Mouse (Mus musculus): ENCODE measurements around the gene Traf3. TPM values are rescaled to one million over a fixed set of nuclear protein-coding genes. Genes with fewer than 3 reads are reported as not detected.

The Traf3 gene
- total RNA-seq, 2 experiments from 2014 or later: 20.6 to 26.6 TPM

DNA sequence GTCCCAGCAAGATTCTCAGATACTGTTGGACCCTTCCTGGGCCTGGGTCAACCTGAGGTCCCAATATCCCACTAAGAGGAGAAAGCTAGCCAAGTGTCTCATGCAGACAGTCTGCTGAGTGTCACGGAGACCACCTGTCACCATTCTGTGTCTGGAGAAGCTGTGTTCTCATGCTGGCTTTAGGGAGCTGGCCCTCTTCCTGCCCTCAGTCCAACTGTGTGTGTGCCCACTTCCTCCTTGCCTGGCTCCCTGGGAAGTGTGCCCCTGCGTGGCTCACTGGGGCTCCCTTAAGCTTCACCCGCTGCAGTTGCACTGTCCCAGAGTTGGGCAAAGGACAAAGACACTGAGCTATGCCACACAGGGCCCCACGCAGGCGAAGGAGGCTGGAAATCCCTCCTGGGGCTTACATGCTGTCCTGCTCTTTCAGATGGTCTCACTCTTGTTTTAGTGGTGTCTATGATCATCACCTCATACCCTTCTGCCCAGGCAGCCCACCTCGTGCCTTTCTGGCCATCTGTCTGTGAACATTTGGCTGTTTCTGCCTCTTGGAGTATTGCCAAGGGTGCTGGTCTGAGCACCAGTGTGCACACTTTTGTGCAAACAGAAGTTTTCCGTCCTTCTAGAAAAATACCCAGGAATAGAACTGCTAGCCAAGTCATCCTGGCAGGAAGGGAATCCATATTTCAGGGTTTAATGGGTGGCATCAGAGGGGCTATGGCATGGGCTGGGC is 13.0 kb upstream of the Traf3 start:
- no peak for DNase-seq

- no peak for DNase-seq
These were observed 12.2 kb upstream of the Traf3 start for GRCm38 (mm10) chr12:111153946-111154345.

DNA sequence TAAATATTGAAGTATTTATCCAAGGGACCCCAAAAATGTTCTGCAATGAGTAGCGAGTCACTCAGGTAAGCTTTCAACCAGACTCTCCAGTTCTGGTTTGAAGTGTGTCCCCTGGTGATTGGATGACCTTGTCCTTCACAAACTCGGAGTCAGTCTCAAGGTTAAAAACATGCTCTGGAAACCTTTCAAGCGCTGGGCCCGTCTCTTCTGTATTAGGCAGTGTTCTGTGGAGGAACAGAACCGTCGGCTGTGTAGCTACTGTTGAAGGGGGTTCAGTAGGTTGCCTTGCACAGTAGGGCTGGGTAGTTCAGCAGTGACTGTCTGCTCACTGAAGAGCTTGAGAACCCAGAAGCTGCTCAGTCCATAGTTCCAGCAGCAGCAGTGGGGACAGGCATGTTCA is 11.5 kb upstream of the Traf3 start:
- no peak for DNase-seq

DNA sequence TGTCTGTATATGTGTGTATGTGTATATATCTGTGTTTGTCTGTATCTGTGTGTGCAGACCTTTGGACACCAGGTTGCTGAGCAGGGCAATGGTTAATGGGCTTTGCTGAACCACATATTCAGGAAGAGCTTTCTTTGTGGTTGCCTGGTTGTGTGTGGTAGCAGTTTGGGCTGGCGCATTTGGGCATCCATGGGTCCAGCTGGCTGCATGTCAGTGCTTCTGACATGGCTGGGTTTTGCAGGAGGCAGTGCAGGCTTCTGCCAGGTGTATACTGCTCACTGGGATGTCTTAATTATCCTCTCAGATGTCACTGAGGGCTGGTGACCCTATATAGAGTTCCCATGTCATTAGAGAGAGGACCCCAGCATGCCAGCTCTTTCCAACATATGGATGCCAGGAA is 10.4 kb upstream of the Traf3 start:
- no peak for DNase-seq

- DNase-seq: peak; percentile 29
These were observed 6.3 kb upstream of the Traf3 start for GRCm38 (mm10) chr12:111159659-111160428.

DNA sequence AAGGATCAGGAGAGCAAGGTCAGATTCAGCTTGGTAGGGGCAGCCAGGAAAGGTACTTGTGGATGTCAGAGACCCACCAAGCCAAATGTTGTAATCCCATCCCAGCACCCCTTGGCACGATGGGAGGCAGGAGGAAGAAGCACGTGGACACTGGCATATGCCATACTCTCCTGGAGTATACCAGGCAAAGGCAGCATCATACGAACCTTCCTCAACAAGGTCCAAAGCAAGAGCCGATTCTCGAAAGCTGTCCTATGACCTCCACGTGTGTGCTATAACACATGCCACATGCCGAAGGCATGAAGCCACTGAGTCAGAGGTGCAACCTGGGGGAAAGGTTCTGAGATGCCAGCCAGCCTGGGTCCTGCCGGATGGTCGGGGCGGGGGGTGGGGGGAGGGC is 5.3 kb upstream of the Traf3 start:
- DNase-seq: no peak

DNA sequence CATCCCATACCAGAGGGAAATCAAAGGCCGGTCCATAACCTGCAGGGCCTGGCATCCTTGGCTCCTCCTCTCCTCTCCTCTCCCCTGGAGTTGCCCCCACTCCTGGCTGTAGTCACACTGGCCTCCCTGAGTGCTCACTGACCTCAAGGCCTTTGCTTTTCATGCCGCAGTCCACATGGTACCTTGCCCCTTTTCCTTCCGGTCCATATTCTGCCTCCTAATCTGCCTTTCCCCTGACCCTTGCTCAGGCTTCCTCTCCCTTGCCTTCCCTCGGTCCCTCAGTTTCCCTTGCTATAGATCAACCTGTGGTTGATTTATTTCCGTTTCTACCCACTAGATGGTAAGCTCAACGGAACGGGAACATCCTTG is 4.2 kb upstream of the Traf3 start:
- no peak for DNase-seq

DNA sequence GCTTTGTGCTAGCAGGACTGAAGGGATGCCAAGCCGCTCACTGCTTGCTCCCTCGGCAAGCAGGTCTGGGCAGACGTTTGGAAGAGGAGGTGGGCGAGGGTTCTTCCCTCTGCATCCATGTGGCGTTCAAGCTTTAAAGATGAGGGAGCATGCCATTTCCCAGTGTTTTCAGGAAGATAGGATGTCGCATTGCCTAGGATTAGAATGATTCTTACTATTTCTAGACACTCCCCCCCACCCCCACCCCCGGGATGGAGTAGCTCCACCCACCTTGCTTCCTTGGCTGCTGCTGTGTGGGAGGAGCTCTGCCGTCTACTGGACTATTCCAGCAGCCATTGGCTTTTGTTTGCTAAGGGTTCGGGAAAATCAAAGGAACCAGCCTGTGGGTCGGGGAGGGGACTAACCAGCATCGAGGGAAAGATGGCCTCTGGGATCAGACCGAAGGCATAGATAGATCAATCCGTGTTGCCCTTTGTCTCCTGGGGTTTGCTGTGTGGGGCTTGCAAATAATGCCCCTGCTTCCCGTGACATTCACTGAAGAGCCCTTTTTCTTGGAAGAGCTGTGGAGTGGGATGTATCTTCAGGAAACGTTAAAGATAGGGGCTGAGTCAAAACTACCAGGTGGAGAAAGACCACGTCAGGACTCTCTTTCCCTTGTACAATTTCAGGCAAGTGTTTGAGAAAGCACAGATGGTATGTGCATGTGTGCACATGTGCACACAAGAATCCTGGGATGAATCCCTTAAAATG is 3.7 kb upstream of the Traf3 start:
- DNase-seq: no peak

GRCm38 (mm10) chr12:111164310-111164751 is 1.8 kb upstream of the Traf3 start:
- peak; percentile 85 for DNase-seq

GRCm38 (mm10) chr12:111165146-111165812 is 891 bp upstream of the Traf3 start:
- DNase-seq: peak; percentile 44

- DNase-seq: peak; percentile 55
These were observed 615 bp downstream of the Traf3 start for GRCm38 (mm10) chr12:111166681-111167289.

DNA sequence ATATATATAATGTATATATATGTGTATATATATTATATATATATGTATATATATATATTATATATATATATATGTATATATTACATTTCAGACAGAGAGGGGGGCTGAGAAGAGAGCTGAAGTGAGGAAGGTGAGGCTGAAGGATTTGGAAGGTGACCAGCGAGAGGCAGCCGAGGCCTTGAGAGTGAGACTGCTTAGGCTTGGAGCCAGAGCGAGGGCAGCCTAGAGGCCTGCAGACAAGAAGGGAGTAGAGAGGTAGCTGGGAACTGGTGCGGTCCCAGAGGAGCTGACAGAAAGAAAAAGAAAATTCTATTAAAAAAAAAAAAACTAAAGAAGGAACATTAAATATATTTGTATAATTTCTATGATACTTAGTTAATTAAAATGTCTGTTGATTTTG is 2.7 kb downstream of the Traf3 start:
- no peak for DNase-seq

- DNase-seq: no peak
These were observed 12.6 kb downstream of the Traf3 start for GRCm38 (mm10) chr12:111178772-111179171.

DNA sequence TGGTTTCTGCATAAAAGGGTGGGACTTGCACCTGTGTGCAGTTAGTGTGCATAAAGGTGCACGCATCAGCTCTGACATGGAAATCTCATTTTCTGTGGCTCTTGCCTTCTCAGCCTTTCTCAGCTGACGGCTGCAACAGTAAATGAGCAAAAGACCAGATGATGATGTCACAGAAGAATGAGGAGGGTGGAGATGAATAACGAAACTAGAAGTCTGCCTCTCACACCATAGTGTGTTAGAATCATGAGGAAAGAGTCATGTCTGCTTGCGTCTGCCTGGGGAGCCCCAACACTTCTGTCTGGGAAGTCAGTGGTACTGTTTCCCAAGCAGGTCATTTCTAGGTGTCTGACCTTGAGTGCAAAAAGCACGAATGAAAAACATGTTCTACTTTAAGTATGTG is 15.7 kb downstream of the Traf3 start:
- no peak for DNase-seq

DNA sequence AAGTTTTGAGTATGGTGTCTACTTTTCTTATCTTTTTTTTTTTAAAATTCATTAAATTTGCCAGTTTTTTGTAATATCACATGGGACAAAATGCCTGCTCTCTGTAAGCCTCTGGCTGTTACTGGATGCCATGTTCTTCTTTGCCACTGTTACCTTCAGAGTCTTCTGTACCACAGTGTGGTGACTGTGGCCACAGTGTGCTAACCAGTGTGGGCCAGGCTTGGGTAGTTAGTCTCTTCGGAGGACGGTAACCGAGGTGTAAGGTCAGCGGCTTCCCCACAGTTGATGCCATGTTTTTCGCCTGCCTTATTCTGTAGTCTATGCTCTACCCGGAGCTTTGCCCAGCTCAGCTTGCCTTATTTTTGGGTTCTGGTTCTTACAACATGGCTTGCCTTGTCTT is 16.2 kb downstream of the Traf3 start:
- DNase-seq: no peak

DNA sequence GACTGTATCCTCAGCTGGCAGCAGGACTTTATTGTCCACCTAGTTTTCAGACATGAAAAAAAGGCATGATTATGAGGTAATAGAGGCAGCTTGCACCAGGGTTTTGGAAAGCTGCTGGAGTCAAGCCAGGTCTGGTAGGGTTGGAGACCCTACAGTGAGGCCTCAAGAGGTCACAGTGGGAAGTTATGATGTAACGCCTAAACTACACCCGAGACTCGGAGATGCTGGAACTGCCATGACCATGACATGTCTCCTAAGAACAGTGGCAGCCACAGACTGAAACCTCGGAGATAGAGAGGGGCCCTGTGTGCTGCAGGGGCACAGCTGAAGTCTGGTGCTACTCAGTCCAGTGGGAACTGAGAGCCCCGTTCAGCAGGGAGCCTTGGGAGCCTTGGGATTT is 18.3 kb downstream of the Traf3 start, which contains the start of gene 4930595D18Rik:
TSS of gene 4930595D18Rik (minus strand) at position 16 of the 400 bp plus-strand sequence.
- no peak for DNase-seq

- no peak for DNase-seq
These were observed 20.8 kb downstream of the Traf3 start for GRCm38 (mm10) chr12:111186986-111187385.

DNA sequence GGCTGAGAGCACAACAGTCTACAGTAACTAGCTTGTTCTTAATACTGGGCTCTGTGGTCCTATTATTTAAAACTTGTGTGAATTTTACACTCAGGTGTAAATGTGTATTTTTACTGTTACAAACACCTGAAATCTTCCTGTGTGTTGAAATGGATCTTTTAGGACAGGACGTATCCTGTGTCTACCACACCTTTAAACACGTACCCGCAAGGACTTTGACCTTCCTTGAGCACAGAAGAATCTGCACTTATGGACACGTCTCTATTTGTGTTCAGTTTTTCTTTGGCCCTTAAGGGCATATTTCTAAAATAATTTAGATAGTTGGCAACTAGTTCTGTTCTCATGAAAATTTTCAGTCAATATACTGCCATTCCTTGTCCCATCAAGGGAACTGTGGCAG is 22.1 kb downstream of the Traf3 start:
- DNase-seq: no peak

- no peak for DNase-seq
These were observed 24.2 kb downstream of the Traf3 start for GRCm38 (mm10) chr12:111190355-111190754.

DNA sequence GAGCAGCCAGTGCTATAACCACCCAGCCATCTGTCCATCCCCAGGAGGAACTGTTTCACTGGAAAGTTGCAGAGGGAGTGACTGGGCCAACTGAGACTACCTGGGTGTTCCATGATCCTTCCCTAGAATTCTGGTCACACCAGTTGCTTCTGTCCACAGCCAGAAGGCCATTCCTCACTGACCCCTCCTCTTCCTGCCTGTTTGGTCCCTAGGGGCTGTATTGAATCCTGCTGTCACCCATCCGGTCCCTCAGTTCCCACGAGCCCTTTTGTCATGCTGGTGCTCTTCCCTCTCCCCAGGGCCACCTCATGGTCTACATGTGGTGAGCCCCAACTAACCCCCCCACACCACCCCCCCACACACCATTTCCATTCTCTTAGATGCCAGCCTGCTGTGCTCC is 24.7 kb downstream of the Traf3 start:
- no peak for DNase-seq

- no peak for DNase-seq
These were observed 26.6 kb downstream of the Traf3 start for GRCm38 (mm10) chr12:111192777-111193176.

GRCm38 (mm10) chr12:111193331-111193730 is 27.2 kb downstream of the Traf3 start:
- DNase-seq: no peak
